Mouse (Mus musculus) kidney, postnatal 25 days (tissue): ENCODE data around the gene Plekhd1.

Experiments
- DNase-seq, 2 experiments: peaks; one replicate each; pipeline ENCODE4 v3.0.0; 2021; ENCODE audit warnings: mixed read lengths in 2 of 2

Plekhd1 gene

DNA sequence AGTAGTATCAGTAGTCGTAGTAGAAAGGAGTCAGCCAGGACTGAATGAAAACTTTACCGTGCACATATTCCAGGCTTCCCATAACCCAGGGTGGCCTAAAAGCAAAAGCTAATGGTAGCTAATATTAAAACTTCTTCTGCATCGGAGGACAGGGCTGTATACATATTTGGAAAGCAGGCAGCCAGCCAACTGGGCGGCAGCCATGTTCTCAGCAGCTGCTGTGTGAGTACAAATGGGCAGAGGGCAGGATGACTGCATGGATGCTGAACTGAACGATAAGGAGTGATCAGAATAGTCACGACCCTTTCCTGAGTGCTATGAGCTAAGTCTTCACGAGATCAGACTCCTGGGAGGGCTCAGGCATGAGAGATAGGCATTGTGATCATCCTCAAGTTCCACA is 8.9 kb downstream of the Plekhd1 start:
- DNase-seq = no peak

DNA sequence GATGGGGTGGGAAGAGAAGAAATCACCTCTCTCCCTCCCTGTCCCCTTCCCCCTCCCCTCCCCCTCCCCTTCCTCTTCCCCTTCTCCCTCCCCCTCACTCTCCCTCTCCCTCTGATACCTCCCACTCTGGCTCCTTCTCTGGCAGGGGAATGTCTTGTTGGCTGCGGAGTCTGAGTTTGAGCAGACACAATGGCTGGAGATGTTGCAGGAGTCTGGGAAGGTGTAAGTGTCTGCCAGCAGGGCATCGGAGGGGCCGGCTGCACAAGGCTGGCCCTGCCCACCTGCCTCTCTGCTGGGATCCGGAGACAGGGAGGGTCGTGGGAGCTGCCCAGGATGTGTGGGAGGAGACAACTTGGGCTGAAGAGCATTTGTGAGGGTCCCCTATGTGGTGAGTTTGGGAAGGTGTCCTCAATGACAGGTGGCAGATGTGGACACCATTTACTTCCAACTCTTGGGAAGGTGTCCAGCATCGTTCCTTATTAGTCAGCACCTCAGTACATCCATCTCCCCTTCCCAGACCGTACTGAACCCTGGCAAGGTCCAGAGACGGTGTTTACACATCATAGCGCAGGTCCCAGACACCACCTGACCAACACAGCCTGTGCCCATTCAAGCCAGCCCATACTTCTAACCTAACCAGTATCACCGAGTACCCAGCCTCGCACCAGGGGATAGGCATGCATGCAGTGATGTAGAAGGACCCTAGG is 14.0 kb downstream of the Plekhd1 start:
- DNase-seq = no peak

DNA sequence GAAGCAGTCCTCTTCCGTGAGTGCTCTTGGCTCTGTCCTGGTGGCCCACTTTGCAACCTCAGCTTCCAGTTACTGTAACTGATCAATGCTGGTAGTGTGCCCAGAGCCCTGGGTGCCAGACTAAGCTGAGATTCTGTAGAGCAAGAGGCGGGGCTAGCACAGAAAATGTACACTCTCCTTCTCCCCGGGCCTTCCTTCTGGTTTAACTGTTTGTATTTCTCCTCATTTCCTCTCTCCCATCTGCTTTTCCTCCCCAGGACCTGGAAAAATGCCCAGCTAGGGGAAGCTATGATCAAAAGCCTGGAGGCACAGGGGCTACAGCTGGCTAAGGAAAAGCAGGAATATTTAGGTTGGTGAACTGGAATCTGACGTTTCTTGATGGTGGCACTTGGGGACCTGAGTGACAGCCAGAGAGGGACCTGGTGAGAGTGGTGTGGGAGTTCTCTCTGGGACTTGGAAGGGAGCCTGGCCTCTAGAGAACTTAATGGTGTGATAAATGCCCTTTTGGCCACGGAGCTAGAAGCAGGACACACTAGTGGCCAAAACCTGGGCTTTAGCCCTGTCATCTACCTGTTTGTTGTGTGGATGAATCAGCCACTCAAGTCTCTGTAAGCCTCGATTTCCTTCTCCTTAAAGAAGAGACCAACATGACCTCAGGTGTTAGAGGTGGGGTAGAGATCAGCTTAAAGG is 14.7 kb downstream of the Plekhd1 start:
- DNase-seq = no peak

DNA sequence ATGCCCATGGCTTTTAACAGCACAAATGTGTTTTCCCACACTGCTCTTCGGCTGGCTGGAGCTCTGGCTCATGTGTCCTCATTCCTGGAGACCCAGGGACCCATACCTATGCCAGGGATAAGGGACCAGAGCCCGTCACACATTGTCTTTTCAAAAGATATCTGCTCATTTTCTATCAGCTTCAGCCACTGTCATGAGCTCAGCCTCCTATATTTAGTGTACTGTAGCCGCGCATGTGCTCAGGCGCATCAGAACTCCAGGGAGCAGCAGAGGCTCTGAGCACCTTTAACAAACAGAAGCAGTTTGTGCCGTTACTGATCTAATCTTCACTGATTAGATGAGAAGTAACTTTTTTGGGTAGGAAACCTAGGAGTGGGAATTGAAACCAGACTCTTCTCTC is 23.5 kb downstream of the Plekhd1 start:
- DNase-seq = no peak

DNA sequence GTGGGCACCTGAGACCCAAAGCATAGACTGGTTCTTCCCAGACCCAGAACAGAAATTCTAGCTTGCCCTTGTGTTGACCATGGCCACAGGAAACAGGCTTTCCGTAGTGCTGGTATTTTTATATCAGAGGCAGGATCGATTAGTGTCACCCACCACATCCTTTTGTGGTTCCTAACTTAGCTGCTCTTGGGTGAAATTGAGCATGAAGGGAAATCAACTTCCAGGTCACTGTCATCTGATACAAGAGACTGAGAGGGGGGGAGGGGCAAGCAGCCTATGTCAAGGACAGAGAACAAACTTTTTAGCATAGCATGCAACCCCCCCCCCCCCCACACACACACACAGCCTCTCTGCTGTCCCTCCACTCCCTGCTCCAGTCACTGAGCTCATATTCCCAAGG is 26.8 kb downstream of the Plekhd1 start:
- no peak for DNase-seq

DNA sequence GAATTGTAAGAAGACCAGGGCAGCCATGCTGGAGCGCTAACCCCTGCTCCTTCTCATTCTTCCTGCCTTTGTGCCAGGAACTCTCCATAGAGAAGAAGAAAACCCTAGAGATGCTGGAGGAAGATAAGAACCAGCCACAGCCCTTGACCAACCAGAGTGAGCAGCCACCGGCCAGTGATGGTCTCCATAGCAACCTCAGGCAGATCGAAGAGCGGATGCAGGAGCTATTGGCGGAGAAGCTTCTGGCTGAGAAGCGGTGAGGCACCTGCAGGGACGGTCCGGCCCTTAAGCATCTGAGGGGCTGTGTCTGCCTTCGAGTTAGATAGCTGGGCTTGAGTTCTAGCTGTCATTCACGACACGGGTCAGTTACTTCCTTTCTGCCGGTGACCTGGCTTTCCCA is 28.1 kb downstream of the Plekhd1 start:
- DNase-seq = no peak

DNA sequence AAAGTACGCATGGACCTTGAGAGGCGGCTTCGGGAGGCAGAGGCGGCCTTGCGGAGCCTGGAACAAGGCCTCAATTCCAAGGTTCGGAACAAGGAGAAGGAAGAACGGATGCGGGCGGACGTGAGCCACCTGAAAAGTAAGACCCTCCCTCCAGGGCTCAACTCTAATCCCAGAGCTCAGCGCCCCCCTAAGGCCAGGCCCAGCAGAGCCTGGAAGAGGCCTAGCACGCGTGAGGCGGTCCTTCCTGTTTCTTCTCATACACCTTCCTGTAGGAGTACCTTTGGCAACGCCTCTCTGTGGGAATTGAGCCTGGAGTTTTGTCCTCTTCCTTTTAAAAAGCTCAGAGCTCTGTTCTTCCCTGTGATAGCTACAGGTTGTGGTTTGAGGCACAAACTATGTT is 29.1 kb downstream of the Plekhd1 start:
- no peak for DNase-seq

DNA sequence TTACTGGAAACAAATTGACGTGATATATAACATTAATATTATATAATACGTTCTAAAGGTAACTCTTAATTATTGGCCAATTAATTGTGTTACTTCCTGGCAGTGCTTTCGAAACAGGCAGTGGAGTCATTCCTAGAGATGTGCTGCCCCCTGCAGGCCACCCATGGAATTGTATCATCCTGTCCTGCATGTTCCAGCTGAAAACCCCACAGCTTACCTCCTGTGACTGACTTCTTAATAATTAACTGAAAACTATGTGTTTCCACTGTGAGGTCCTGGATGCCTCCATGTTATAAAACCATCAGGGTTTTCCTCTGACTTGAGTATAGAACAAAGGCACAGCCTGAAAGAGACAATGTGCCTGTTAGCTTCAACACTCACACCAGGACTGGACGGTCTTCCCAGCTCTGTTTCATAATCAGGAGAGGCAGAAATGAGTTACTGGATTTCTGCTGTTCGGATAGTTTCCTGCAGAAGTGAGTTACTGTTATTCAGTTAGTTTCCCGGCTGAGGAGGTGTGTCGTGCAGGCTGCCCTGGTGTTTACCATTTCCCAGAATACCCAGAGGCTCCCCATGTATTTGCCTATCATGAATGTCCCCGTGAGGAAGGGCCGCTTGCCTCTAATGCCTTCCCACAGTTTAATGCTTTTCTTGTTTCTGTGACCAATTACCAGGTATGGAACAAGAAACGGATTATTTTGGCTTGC is 32.6 kb downstream of the Plekhd1 start:
- peak; percentile 92 to 95 for DNase-seq

DNA sequence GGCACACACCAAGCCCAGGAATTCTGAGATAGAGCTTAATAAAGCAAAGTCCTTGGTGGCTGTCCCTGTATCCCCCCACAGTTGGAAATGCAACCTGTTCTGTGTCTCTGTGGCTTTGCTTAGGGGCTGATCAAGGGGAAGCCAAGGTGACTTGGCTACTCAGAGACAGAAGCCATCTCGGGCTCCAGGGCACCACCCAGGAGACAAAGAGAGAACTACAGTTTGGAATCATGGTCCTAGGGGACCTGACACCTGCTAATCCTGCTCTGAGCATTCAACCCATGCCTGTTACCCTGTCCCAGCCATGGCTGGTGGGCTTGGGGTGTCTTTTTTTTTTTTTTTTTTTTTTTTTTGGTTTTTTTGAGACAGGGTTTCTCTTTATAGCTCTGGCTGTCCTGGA is 35.8 kb downstream of the Plekhd1 start:
- no peak for DNase-seq

DNA sequence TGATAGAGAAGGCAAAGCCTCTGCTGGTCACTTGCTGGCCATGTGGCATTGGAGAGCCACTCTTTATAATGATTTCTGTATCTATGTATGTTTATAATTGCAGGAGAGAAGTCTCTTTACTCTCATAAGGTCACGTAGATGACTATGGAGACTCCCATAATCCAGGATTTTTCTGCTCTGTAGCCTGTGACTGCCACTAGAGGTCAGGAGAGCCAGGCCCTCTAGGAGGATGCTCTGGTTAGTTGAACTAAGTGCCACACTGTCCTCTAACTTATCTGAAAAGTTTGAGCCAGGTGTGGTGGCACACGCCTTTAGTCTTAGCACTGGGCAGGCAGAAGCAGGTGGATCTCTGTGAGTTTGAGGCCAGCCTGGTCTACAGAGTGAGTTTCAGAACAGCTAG is 36.4 kb downstream of the Plekhd1 start:
- no peak for DNase-seq

DNA sequence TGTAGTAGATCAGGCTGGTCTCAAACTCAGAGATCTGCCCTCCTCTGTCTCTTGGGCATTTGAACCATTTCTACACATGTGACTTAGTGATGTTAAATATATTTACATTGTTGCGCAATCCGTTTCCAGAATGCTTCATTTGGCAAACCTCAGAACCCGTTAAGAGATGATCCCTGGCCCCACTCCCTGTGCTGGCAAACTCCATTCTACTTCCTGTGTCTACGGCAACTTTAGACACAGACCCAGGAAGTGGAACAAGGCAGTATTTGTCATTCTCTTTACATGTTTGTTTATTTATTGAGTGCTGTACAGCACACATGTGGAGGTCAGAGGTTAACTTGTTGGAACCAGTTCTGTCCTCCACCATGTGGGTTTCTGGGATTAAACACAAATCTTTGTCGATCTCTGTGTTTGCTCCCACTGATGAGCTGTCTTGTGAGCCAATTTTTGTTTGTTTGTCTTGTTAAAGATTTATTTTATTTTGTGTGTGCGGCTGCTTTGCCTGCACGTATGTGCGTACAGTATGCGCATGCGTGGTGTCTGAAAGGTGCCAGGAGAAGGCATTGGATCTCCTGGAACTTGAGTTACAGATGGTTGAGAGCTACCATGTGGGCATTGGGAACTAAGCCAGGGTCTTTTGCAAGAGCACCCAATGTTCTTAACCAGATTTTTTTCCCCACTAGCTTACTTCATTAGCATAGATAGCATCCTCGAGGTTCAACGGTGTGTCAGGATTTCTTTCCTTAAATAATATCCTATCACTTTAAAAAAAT is 37.6 kb downstream of the Plekhd1 start:
- no peak for DNase-seq

DNA sequence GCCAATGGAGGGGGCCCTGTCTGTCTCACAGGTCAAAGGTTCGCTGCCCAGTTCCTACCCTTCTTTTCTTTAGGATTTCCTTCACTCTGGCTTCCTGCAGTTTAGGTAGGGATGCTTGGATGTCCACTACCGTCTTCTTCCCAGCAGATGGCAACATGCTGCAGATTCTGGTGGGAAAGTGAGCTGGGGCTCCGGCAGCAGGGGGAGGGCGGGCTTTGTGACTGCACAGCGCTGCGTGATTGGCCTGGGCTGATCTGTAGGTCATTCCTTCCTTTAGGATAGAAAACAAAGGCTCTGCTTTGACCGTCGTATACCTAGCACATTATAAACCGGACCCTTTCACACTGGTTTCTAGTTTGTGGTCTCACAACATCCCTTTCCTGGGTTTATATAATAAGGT is 38.2 kb downstream of the Plekhd1 start:
- peak; percentile 55 to 75 for DNase-seq

DNA sequence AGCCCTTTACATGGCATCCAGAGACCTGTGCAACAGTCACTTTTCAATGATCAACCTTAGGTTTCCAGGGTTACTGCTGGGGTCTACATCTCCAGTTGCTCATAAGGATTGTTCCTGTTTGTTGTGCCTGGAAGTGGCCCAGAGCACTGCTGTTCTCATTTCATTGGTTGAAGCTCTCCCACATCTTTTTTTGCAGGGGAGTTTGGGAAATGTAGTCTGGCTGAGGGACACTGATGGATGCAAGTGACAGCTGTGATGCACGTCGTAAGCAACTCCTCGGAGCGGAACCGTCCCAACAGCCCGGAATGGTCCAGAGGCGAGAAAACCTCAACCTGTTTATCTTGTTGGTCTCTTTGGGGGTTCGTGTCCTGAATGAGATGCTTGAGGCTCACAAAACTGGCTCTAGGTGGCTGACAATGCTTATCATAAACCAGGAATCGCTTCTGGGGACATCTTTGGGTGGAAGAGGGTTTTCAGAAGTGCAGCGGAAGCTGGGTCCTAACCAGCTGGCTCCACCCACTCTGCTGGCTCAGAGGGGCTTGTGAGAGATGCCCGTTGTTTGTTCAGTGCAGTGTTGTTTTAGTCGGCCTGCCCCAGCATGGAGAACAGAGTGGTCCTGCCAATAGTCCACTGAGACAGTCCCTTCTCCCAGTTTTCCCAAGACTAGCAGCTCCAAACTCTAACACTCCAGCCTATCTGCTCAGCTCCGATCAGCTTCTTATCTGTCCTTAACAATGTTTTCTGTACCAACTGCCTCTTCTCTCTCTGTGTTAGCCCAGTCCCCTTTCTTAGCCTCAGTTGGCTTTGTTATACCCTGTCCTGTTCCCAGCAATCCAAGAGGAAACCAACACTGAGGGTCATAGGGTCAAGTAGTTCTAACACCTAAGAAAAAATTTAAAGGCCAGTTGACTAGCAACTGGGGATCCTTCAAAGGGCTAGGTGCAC is 42.4 kb downstream of the Plekhd1 start:
- DNase-seq = no peak

DNA sequence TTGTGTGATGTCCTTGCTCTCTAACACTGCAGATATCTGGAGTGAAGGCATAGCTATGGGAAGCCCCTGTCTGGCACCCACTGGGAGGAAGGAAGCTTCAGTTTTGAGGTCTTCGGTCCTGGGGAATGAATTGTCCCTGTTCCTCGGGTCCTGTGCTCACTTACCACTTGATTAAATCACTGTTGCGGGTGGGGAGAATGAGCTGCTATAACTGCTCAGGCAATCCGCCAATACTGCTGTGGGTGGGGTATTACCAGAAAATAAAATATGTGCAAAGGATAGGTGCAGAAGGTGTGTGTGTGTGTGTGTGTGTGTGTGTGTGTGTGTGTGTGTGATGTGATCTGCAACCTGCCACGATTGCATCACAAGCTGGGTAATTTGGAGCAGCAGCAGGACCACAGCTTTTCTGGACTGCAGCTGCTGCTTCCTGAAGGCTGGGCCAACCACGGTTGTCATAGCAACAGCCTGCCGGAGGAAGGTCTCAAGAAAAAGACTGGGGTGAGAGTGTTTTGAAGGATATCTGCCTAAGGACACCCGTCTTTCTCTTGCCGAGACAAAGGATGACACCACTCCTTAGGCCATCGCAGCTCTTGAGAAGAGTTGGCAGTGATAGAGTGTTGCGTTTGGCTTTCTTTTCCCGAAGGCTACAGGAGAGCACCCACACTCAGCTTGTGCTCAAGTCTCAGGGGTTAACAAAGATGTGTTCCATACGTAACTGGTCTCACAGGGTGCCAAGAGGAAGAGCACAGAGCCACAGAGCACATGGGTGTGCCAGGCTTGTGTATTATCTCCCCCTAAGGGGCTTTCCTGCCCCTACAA is 44.3 kb downstream of the Plekhd1 start:
- no peak for DNase-seq

DNA sequence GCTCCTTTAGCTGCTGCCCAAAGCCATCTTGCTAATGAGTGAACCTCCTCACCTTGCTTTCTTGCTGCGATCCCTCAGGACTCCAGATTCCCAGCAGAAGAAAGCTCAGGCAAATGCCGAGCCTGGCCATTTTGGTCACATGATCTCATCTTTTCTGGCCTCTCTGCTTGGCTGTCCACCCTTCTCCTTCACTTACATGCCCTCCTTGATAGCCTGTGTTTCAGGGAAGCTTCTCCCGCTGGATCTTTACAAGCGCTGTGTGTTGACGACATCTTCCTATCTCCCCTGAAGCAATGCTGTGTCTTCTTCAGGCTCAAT is 44.9 kb downstream of the Plekhd1 start:
- no peak for DNase-seq

DNA sequence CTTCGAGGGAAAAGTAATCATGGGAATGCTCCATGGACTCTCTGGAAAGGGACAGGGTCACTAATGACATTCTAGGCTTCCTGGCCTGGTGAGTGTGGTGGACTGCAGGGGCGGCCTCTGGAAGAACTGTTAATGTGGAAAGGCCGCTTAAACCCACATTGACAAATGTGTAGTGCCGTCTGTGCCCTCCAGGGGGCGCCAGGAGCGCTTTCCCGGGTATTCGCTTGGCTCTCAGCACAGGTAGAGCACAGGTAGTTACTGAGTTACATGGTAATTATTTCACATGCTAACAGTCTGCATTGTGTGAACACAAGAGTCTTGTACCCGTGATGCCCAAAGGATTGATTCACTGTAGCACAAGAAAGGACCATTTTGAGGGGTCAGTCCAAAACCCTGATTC is 47.1 kb downstream of the Plekhd1 start:
- peak; percentile 52 to 56 for DNase-seq

DNA sequence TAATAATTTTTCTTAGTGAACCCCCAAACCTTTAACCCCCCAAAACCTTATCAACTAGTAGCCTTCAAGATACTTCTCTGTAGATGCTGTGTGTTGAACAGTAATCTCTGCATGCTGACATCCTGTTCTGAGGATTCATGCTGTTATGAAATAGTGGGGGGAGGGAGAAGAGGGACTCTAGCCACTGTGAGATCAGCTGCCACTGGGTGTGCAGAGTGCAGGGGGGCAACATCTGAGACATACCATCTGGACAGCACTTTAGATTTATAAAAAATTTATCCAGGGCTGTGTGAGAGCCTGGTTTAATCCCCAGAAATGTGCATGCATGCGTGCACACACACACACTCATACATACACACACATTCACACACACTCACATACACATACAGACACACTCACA is 52.2 kb downstream of the Plekhd1 start:
- no peak for DNase-seq

DNA sequence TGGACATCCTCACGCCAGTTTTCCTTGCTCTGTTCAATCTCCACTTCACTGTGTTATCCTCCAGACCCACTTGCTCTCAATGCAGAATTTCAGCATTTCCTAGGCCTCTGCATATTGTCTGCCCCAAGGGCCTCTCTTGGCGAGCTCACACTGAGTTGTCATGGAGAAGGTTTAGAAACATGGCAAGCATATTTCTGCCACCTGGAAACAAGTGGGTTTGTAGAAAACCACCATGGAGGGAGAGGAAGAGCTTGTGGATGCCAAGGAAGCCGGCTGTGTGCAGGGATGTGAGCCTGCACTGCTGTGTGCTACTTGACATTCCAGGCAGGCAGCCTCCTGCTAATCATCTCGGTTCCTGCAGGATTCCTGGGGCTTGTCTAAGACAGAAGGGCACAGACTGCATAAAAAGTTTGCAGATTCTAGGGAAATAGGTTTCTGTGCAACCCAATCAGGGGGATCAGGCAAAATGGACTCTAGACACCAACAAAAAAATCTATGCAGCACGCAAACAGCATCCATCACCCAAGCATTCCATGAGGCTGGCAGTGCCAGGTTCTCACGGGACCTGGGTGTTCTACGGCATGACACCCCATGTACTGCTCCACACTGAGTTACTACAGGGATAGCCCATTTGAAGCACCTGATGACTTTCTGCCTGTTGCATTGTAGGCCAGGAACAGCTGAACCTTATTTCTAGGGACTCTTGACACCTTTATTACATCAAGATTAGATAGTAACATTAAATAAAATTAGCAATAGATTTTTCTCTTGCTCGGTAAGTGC is 53.8 kb downstream of the Plekhd1 start:
- DNase-seq = no peak

DNA sequence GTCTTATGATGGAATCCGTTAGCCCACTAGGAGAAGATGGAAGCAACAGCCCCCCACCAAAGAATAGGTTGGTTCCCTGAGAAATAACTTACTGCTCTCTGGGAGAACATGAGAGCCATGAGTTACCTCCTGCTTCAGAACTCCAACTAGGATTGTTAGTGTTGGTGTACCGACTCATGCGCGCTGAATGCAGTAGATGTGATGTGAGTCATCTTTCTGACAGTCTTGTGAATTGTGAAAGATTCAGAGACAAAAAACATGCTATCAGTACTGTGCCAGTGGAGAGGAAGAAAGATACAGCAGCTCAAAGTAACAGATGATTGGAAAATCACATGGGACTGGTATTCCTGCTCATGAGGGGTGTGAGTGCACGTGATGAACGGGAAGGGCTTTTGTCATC is 59.2 kb downstream of the Plekhd1 start:
- no peak for DNase-seq

DNA sequence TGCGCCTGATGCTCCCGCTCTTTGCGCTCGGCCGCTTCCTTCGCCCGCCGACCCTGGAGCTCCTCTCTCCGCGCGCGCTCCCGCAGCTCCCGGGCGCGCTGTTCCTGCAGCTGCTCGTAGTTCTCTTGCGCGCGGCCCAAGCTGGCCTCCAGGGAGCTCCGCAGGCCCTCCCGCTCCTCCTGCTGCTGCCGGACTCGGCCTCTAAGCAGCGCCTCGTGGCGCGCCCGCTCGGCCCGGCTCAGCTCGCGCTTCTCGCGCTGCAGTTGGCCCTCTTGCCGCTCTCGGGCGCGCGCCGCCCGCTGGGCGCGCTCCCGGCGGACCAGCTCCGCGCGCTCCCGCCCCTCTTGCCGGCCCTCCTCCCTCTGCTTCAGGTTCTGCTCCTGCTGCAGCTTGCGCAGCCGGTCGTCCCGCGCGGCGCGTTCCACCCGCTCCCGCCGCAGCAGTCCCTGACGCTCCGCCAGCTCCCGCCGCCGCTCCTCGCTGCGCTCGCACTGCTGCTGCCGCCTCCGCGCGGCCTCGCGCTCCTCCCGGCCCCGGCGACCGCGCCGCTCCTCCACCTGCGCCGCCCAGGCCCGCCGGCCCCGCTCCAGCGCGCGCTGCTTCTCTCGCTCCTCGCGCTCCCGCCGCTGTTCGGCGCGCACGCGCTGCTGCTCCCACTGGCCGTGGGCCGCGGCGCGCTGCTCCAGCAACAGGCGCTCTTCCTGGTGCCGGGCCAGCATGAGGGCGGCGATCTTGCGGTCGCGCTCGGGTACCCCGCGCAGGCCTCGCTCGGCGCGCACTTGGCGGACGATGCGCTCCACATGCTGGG is 65.6 kb downstream of the Plekhd1 start:
- DNase-seq = peak; percentile 75 to 89
